Mouse (Mus musculus): ENCODE measurements at regions not wholly inside any gene's neighbourhood (a gene's known extent, or its start where the extent isn't known, plus 50 kb on each side); places are given as distances from the start of the nearest gene placed in this dataset.

DNA sequence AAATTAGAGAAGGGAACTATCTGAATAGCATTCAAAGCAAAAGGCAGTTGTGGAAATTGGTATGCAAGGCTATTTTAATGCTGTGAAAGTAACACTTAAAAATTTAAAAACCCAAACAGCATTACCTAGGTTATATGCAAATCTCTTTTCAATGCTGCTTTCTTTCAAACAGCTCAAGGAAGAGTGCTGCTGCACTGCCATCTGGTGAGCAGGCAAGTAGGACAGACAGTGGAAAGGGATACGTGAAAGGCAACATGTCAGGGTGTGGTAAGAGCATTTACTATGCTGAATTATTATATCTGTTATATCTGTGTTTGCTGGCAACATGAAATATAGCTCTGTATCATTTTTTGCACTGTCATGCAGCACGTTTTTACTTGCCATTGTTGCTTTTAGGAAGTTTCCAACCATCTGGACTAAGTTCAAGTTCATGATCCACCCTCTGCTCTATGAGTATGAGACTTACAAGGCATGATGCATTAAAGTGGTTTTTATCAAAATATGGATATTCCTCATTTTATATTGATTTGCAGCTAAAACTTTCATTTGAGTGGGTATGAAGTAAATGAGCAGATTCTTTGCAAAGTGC lies 1223.0 kb downstream of the Dnajb9 start:
- H3K9ac ChIP-seq (replicated peaks; ENCODE audit: low read length), result no peak overlapping the region
- 22% methylated on average over 2 of the region's 2 CpGs for WGBS
- ATAC-seq (ENCODE audit: low FRiP score, low TSS enrichment), result no peak
- no peaks in the 10 kb centered on the region for H3K4me1 ChIP-seq (ENCODE audit: insufficient read depth, low read length)
- no peaks in the 10 kb centered on the region for H3K27me3 ChIP-seq (ENCODE audit: insufficient read depth, low read length)
- no peaks in the 10 kb centered on the region for H3K36me3 ChIP-seq (ENCODE audit: insufficient read depth, low read length)
- H3K9me3 ChIP-seq (ENCODE audit: low read length), result no peaks in the 10 kb centered on the region
- H3K4me3 ChIP-seq (ENCODE audit: low read length), result no peak overlapping the region
- H3K27ac ChIP-seq (ENCODE audit: low read length), result no peak overlapping the region
- no peak overlapping the region for H3K4me2 ChIP-seq (replicated peaks; ENCODE audit: low read depth, low read length)

GRCm38 (mm10) chr12:42986505-42986904 lies 1223.6 kb downstream of the Dnajb9 start:
- no peak overlapping the region for H3K27ac ChIP-seq (ENCODE audit: low read length)
- H3K4me1 ChIP-seq (ENCODE audit: insufficient read depth, low read length), result no peaks in the 10 kb centered on the region
- H3K9me3 ChIP-seq (ENCODE audit: low read length), result no peaks in the 10 kb centered on the region
- H3K4me3 ChIP-seq (ENCODE audit: low read length), result no peak overlapping the region
- no peak for ATAC-seq (ENCODE audit: low FRiP score, low TSS enrichment)
- no peak overlapping the region for H3K9ac ChIP-seq (replicated peaks; ENCODE audit: low read length)
- H3K27me3 ChIP-seq (ENCODE audit: insufficient read depth, low read length), result no peaks in the 10 kb centered on the region
- WGBS, result 84% methylated on average over 1 of the region's 1 CpGs
- H3K36me3 ChIP-seq (ENCODE audit: insufficient read depth, low read length), result no peaks in the 10 kb centered on the region
- H3K4me2 ChIP-seq (replicated peaks; ENCODE audit: low read depth, low read length), result no peak overlapping the region

GRCm38 (mm10) chr12:42986096-42986495 lies 1224.0 kb downstream of the Dnajb9 start:
- 88% methylated on average over 1 of the region's 1 CpGs for WGBS

GRCm38 (mm10) chr12:42978828-42979227 lies 1231.3 kb downstream of the Dnajb9 start:
- WGBS, result 81% methylated on average over 3 of the region's 3 CpGs
- Histone ChIP-seq H3K36me3 (ENCODE audit: insufficient read depth, low read length) (no peaks in the 10 kb centered on the region), H3K9ac (replicated peaks; ENCODE audit: low read length) (no peak overlapping the region), H3K4me1 (ENCODE audit: insufficient read depth, low read length) (no peaks in the 10 kb centered on the region), H3K4me2 (replicated peaks; ENCODE audit: low read depth, low read length) (no peak overlapping the region), H3K27ac (ENCODE audit: low read length) (no peak overlapping the region), H3K27me3 (ENCODE audit: insufficient read depth, low read length) (no peaks in the 10 kb centered on the region), H3K4me3 (ENCODE audit: low read length) (no peak overlapping the region), H3K9me3 (ENCODE audit: low read length) (no peaks in the 10 kb centered on the region)
- no peak for ATAC-seq (ENCODE audit: low FRiP score, low TSS enrichment)

More at GRCm38 (mm10) chr12:42986096-42986495, 1224.0 kb downstream of the Dnajb9 start:
- Histone ChIP-seq H3K4me3 (ENCODE audit: low read length) (no peak overlapping the region), H3K9me3 (ENCODE audit: low read length) (no peaks in the 10 kb centered on the region), H3K4me2 (replicated peaks; ENCODE audit: low read depth, low read length) (no peak overlapping the region), H3K9ac (replicated peaks; ENCODE audit: low read length) (no peak overlapping the region), H3K4me1 (ENCODE audit: insufficient read depth, low read length) (no peaks in the 10 kb centered on the region), H3K36me3 (ENCODE audit: insufficient read depth, low read length) (no peaks in the 10 kb centered on the region), H3K27me3 (ENCODE audit: insufficient read depth, low read length) (no peaks in the 10 kb centered on the region), H3K27ac (ENCODE audit: low read length) (no peak overlapping the region)
- no peak for ATAC-seq (ENCODE audit: low FRiP score, low TSS enrichment)

GRCm38 (mm10) chr12:42972766-42973165 lies 1237.4 kb downstream of the Dnajb9 start:
- Histone ChIP-seq H3K27ac (ENCODE audit: low read length) (no peak overlapping the region), H3K4me3 (ENCODE audit: low read length) (no peak overlapping the region), H3K4me2 (replicated peaks; ENCODE audit: low read depth, low read length) (no peak overlapping the region), H3K4me1 (ENCODE audit: insufficient read depth, low read length) (no peaks in the 10 kb centered on the region), H3K36me3 (ENCODE audit: insufficient read depth, low read length) (no peaks in the 10 kb centered on the region), H3K9ac (replicated peaks; ENCODE audit: low read length) (no peak overlapping the region), H3K9me3 (ENCODE audit: low read length) (no peaks in the 10 kb centered on the region), H3K27me3 (ENCODE audit: insufficient read depth, low read length) (no peaks in the 10 kb centered on the region)
- WGBS, result 45% methylated on average over 4 of the region's 4 CpGs
- ATAC-seq (ENCODE audit: low FRiP score, low TSS enrichment), result peak; percentile 84; the same call in 1 of the 2 replicates

DNA sequence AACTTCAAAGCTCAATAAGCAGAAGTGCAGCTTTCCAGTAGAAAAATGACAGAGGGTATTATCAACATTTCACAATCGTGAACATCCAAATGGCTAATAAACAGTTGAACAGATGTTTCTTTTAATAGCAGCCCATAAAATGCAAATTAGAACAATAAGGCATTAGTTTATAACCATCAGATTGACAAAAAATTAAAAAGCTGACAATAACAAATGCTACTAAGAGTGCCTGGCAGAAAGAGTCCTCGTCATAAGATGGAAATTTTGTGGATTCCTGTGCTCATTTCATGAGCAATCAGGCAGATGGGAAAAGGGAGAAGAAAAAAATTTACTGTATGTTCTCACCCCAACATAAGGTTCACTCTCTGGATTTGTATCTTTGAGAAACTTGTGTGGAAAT lies 1248.6 kb downstream of the Dnajb9 start:
- H3K27ac ChIP-seq (ENCODE audit: low read length), result no peak overlapping the region
- no peaks in the 10 kb centered on the region for H3K27me3 ChIP-seq (ENCODE audit: insufficient read depth, low read length)
- no peak overlapping the region for H3K4me2 ChIP-seq (replicated peaks; ENCODE audit: low read depth, low read length)
- H3K36me3 ChIP-seq (ENCODE audit: insufficient read depth, low read length), result no peaks in the 10 kb centered on the region
- H3K4me3 ChIP-seq (ENCODE audit: low read length), result no peak overlapping the region
- H3K9ac ChIP-seq (replicated peaks; ENCODE audit: low read length), result no peak overlapping the region
- H3K9me3 ChIP-seq (ENCODE audit: low read length), result no peaks in the 10 kb centered on the region
- WGBS, result 73% methylated on average over 2 of the region's 2 CpGs
- no peak for ATAC-seq (ENCODE audit: low FRiP score, low TSS enrichment)
- no peaks in the 10 kb centered on the region for H3K4me1 ChIP-seq (ENCODE audit: insufficient read depth, low read length)

DNA sequence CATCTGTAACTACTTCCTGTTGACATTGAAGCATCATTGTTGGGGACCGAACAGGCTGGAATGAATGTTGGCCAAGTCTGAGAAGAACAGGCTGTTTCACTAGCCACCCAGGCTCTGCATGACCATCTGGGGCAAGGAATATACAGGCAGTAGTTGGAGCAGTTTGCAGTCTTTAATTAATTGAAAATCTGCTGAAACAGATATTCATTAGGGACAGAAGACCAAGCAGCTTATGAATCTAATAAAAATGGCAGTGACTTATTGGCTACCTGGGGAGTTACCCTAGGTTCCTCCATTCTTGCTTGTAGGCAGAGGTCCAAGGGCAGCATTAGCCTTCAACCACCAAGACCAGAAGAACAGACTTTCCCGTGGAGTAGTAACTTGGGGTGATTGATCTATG lies 1262.2 kb downstream of the Dnajb9 start:
- no peak overlapping the region for H3K4me3 ChIP-seq (ENCODE audit: low read length)
- WGBS, result 85% methylated on average over 2 of the region's 2 CpGs

GRCm38 (mm10) chr12:42914374-42914773 lies 1295.8 kb downstream of the Dnajb9 start:
- Histone ChIP-seq H3K36me3 (ENCODE audit: insufficient read depth, low read length) (no peaks in the 10 kb centered on the region), H3K9ac (replicated peaks; ENCODE audit: low read length) (no peak overlapping the region), H3K27me3 (ENCODE audit: insufficient read depth, low read length) (no peaks in the 10 kb centered on the region), H3K4me3 (ENCODE audit: low read length) (no peak overlapping the region), H3K4me2 (replicated peaks; ENCODE audit: low read depth, low read length) (no peak overlapping the region), H3K4me1 (ENCODE audit: insufficient read depth, low read length) (no peaks in the 10 kb centered on the region), H3K27ac (ENCODE audit: low read length) (no peak overlapping the region), H3K9me3 (ENCODE audit: low read length) (no peaks in the 10 kb centered on the region)
- ATAC-seq (ENCODE audit: low FRiP score, low TSS enrichment), result no peak
- 74% methylated on average over 2 of the region's 2 CpGs for WGBS

More for the DNA sequence above, 1262.2 kb downstream of the Dnajb9 start:
- no peaks in the 10 kb centered on the region for H3K27me3 ChIP-seq (ENCODE audit: insufficient read depth, low read length)
- no peak overlapping the region for H3K4me2 ChIP-seq (replicated peaks; ENCODE audit: low read depth, low read length)
- no peak for ATAC-seq (ENCODE audit: low FRiP score, low TSS enrichment)
- H3K9me3 ChIP-seq (ENCODE audit: low read length), result no peaks in the 10 kb centered on the region
- no peaks in the 10 kb centered on the region for H3K36me3 ChIP-seq (ENCODE audit: insufficient read depth, low read length)
- H3K9ac ChIP-seq (replicated peaks; ENCODE audit: low read length), result no peak overlapping the region
- no peak overlapping the region for H3K27ac ChIP-seq (ENCODE audit: low read length)
- no peaks in the 10 kb centered on the region for H3K4me1 ChIP-seq (ENCODE audit: insufficient read depth, low read length)

Data from kidney, embryonic 16.5 days (tissue).